Mouse (Mus musculus): ENCODE results near the gene Apob. TPM values are rescaled to one million over a fixed set of nuclear protein-coding genes. Genes with fewer than 3 reads are reported as not detected.

The Apob gene
- polyA plus RNA-seq, 1 experiment = 0.23 TPM

- no peaks in the 10 kb centered on the region for H3K27me3 ChIP-seq (ENCODE audit: control insufficient read depth, insufficient read depth, low read length)
- H3K36me3 ChIP-seq (ENCODE audit: control insufficient read depth, insufficient read depth, low read length) = no peaks in the 10 kb centered on the region
- TF ChIP-seq POLR2A (IDR thresholded peaks at IDR 0.05; ENCODE audit: control insufficient read depth, extremely low read depth, insufficient read depth, low read length, poor library complexity) (no peak), CTCF (IDR thresholded peaks at IDR 0.05; ENCODE audit: borderline replicate concordance, control insufficient read depth, extremely low read depth, insufficient read depth, low read length, poor library complexity) (no peak)
- DNase-seq = peak; percentile 42
- H3K4me3 ChIP-seq (ENCODE audit: control insufficient read depth, insufficient read depth, low read length) = no peak overlapping the region
- WGBS = 7% methylated on average over 3 of the region's 3 CpGs
- no peaks in the 10 kb centered on the region; the same call in 1 of the 2 replicates for H3K4me1 ChIP-seq (replicated peaks; ENCODE audit: control insufficient read depth, insufficient read depth, low read length)
- no peak overlapping the region for H3K27ac ChIP-seq (ENCODE audit: control insufficient read depth, insufficient read depth, low read length)
Measured at GRCm38 (mm10) chr12:8059576-8059975, 82.1 kb downstream of the Apob start.

DNA sequence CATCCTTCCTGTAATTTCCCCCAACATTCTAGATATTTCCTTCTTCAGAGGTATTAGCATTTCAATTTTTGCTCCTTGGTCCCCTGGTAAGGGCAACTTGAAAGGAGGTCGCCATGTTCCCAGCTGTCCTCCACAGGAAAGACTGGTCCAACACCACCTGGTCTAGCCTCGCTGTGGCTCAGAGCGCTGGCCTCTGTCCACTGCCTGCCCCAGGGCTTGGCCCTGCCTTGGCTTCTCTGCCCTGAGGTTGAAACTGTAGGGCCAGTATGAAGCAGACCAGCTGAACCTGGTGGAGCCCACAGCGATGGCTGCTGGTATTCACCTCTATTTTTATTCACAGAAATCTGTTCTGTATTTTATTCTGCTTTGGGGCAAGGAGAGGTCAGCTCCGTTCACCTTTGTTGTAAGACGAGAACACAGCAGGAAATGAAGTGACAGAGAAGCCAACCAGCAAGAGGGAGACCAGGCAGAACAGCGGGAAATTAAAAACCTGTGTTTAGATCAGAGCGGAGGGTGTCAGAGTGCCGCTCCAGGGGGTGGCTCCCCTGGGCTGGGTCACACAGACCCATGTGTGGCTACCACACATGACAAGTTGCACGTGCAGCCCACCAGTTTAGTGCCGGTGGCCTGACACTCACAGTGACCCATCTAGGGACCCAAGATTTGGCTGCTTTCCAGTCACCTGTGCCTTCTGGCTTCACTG, 86.1 kb downstream of the Apob start:
- TF ChIP-seq POLR2A (IDR thresholded peaks at IDR 0.05; ENCODE audit: control insufficient read depth, extremely low read depth, insufficient read depth, low read length, poor library complexity) (no peak), CTCF (IDR thresholded peaks at IDR 0.05; ENCODE audit: borderline replicate concordance, control insufficient read depth, extremely low read depth, insufficient read depth, low read length, poor library complexity) (no peak)
- no peak for DNase-seq
- no peaks in the 10 kb centered on the region for H3K27me3 ChIP-seq (ENCODE audit: control insufficient read depth, insufficient read depth, low read length)
- H3K4me3 ChIP-seq (ENCODE audit: control insufficient read depth, insufficient read depth, low read length) = no peak overlapping the region
- no peaks in the 10 kb centered on the region for H3K36me3 ChIP-seq (ENCODE audit: control insufficient read depth, insufficient read depth, low read length)
- H3K27ac ChIP-seq (ENCODE audit: control insufficient read depth, insufficient read depth, low read length) = no peak overlapping the region
- WGBS = 76% methylated on average over 11 of the region's 11 CpGs
- H3K4me1 ChIP-seq (replicated peaks; ENCODE audit: control insufficient read depth, insufficient read depth, low read length) = no peaks in the 10 kb centered on the region; the same call in 1 of the 2 replicates

Other genes starting within 250 kb of the Apob start
- gene Ldah, start 230.5 kb downstream of the Apob start, polyA plus RNA-seq (2012; rRNA removed) = 29.8 and 33.2 TPM in 2 replicates

Data from thymus, adult 2 months (tissue).